Mouse (Mus musculus): ENCODE measurements around the gene Leap2. TPM values are rescaled to one million over a fixed set of nuclear protein-coding genes. Genes with fewer than 3 reads are reported as not detected.

The Leap2 gene
- total RNA-seq (2021) (not detected), polyA plus RNA-seq (2012; rRNA removed) (not detected in 2 replicates)
- long read RNA-seq = 0 reads

GRCm38 (mm10) chr11:53423036-53423435 is at the start of gene Leap2:
Gene Leap2 (minus strand): TSS chr11:53423170.
- H3K79me2 ChIP-seq (replicated peaks; ENCODE audit: control insufficient read depth, insufficient read depth, low read length) = no peaks in the 10 kb centered on the region
- no peaks in the 10 kb centered on the region for H3K36me3 ChIP-seq (ENCODE audit: control insufficient read depth, insufficient read depth, low read length)
- no peaks in the 10 kb centered on the region for H3K4me1 ChIP-seq (ENCODE audit: control insufficient read depth, insufficient read depth, low read length)
- intact Hi-C loops (cut with DNase I) = no loop called here
- no peak within 1 kb of the TSS for H3K4me3 ChIP-seq
- H3K27me3 ChIP-seq (ENCODE audit: control insufficient read depth, insufficient read depth, low read length) = no peaks in the 10 kb centered on the region
- TF ChIP-seq POLR2A (IDR thresholded peaks at IDR 0.05; ENCODE audit: insufficient read depth, low read depth, low read length) (no peak), CTCF (IDR thresholded peaks at IDR 0.05) (no peak), EP300 (IDR thresholded peaks at IDR 0.05; ENCODE audit: insufficient read depth, low read depth, low read length) (no peak)
- WGBS = 50% methylated on average over 4 of the region's 4 CpGs
- no peak for DNase-seq
- no peak within 1 kb of the TSS for H3K27ac ChIP-seq
- no peak within 1 kb of the TSS for H3K9ac ChIP-seq (ENCODE audit: low read depth, low read length)

- H3K79me2 ChIP-seq (replicated peaks; ENCODE audit: control insufficient read depth, insufficient read depth, low read length) = no peaks in the 10 kb centered on the region
- H3K36me3 ChIP-seq (ENCODE audit: control insufficient read depth, insufficient read depth, low read length) = no peaks in the 10 kb centered on the region
- intact Hi-C loops (cut with DNase I) = loop anchor here (5.0 kb wide), 1 partner anchor 55 kb away; no protein-coding TSS in a partner anchor
- TF ChIP-seq CTCF (IDR thresholded peaks at IDR 0.05) = peak; percentile 33
- no peak for TF ChIP-seq EP300 (IDR thresholded peaks at IDR 0.05; ENCODE audit: insufficient read depth, low read depth, low read length)
- H3K4me3 ChIP-seq = no peak overlapping the region
- H3K27me3 ChIP-seq (ENCODE audit: control insufficient read depth, insufficient read depth, low read length) = no peaks in the 10 kb centered on the region
- no peak overlapping the region for H3K9ac ChIP-seq (ENCODE audit: low read depth, low read length)
- DNase-seq = no peak
- WGBS = 84% methylated on average over 3 of the region's 3 CpGs
- no peak overlapping the region for H3K27ac ChIP-seq
- H3K4me1 ChIP-seq (ENCODE audit: control insufficient read depth, insufficient read depth, low read length) = peaks cover 1% of the 10 kb centered on the region; the same call in 1 of the 2 replicates
Observed at GRCm38 (mm10) chr11:53472709-53473108, 49.7 kb upstream of the Leap2 start.

GRCm38 (mm10) chr11:53469968-53470695 is 47.2 kb upstream of the Leap2 start, which contains the start of gene Gm9837:
Gene Gm9837 (minus strand): TSS chr11:53470479.
- no peak within 1 kb of the TSS for H3K9ac ChIP-seq (ENCODE audit: low read depth, low read length)
- peak; percentile 88 to 90 for DNase-seq
- H3K79me2 ChIP-seq (replicated peaks; ENCODE audit: control insufficient read depth, insufficient read depth, low read length) = no peaks in the 10 kb centered on the region
- H3K27ac ChIP-seq = peak within 1 kb of the TSS; percentile 72
- H3K27me3 ChIP-seq (ENCODE audit: control insufficient read depth, insufficient read depth, low read length) = no peaks in the 10 kb centered on the region
- 4% methylated on average over 29 of the region's 29 CpGs for WGBS
- peak within 1 kb of the TSS; percentile 24 for H3K4me3 ChIP-seq
- H3K36me3 ChIP-seq (ENCODE audit: control insufficient read depth, insufficient read depth, low read length) = no peaks in the 10 kb centered on the region
- peaks cover 3% of the 10 kb centered on the region; the same call in 1 of the 2 replicates for H3K4me1 ChIP-seq (ENCODE audit: control insufficient read depth, insufficient read depth, low read length)
- peak; percentile 98 for TF ChIP-seq EP300 (IDR thresholded peaks at IDR 0.05; ENCODE audit: insufficient read depth, low read depth, low read length)
- peak; percentile 29; the same call in 1 of the 2 replicates for TF ChIP-seq POLR2A (IDR thresholded peaks at IDR 0.05; ENCODE audit: insufficient read depth, low read depth, low read length)
- peak; percentile 95 for TF ChIP-seq CTCF (IDR thresholded peaks at IDR 0.05)
- intact Hi-C loops (cut with DNase I) = loop anchor here (1.0 to 5.0 kb wide), 6 partner anchors 57 to 267 kb away; partner anchors contain the start of gene Kif3a

DNA sequence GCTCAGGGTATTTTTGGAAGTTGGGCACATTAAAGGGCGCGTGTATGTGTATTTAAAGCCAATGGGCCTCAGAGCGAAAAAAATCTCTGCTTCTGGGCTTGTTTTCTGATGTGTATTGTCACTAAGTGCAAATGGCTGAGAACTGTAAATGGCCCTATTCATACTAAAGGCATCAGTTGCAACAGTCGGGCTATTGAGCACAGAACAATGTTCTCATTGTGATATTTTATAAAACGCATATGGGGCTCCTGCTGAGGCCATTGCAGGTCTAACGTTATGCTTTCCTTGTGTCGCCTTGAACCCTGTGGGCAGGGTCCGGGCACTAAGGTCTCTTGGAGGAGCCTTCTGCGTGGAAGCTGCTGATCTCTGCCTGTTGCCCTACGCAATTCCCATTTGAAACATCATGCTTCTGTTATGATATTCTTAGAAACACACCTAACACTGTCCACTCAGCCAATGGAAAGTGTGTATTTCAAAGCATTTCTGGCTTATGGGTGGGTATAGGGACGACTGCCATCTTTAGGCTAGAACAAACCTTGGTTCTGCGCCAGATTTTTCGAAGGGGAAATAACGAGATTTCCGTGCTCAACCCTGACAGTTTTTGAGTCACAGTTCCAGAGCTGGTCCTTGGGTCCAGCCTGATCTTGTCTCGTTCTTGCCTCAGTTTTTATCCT is 46.5 kb upstream of the Leap2 start:
- H3K36me3 ChIP-seq (ENCODE audit: control insufficient read depth, insufficient read depth, low read length) = no peaks in the 10 kb centered on the region
- H3K4me3 ChIP-seq = peak overlapping the region; percentile 24
- WGBS = 37% methylated on average over 16 of the region's 16 CpGs
- no peak overlapping the region for H3K9ac ChIP-seq (ENCODE audit: low read depth, low read length)
- H3K4me1 ChIP-seq (ENCODE audit: control insufficient read depth, insufficient read depth, low read length) = peaks cover 3% of the 10 kb centered on the region; the same call in 1 of the 2 replicates
- no peak for DNase-seq
- peak overlapping the region; percentile 72; the same call in 1 of the 2 replicates for H3K27ac ChIP-seq
- no peaks in the 10 kb centered on the region for H3K79me2 ChIP-seq (replicated peaks; ENCODE audit: control insufficient read depth, insufficient read depth, low read length)
- H3K27me3 ChIP-seq (ENCODE audit: control insufficient read depth, insufficient read depth, low read length) = no peaks in the 10 kb centered on the region
- intact Hi-C loops (cut with DNase I) = loop anchor here (5.0 kb wide), 2 partner anchors 57 to 98 kb away; partner anchors contain the start of gene Kif3a
- TF ChIP-seq POLR2A (IDR thresholded peaks at IDR 0.05; ENCODE audit: insufficient read depth, low read depth, low read length) (no peak), CTCF (IDR thresholded peaks at IDR 0.05) (no peak), EP300 (IDR thresholded peaks at IDR 0.05; ENCODE audit: insufficient read depth, low read depth, low read length) (no peak)

DNA sequence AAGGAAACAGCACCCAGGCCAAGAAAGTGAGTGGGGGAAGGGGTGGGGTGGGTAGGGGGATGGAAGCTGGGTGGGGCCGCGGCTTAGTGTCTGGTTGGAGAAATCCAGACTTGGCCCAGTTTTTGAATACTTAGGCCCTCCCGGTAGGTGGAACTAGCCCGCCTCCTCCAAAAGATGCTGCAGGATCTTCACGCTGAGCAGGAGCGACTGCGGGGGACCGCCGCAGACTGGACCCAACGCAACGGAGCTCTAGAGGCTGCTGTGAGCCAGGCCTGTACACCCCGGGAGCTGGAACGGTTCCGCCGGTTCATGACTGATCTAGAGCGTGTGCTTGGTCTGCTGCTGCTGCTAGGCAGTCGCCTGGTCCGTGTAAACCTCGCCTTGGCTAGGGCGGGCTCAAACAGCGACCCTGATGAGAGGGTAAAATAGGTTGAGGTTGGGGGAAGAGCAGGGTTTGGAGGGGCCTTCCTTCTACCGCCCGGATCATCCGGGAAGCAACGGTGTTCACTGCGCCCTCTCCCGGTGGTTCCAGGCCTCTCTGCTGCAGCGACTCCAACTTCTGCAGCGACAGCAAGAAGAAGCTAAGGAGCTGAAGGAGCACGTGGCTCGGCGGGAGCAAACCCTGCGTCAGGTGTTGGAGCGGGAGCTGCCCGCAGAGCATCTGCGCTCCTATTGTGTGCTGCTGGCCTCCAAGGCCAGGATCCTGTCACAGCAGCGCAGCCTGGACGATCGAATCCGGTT is 43.4 kb upstream of the Leap2 start:
- H3K79me2 ChIP-seq (replicated peaks; ENCODE audit: control insufficient read depth, insufficient read depth, low read length) = no peaks in the 10 kb centered on the region
- peaks cover 3% of the 10 kb centered on the region; the same call in 1 of the 2 replicates for H3K4me1 ChIP-seq (ENCODE audit: control insufficient read depth, insufficient read depth, low read length)
- intact Hi-C loops (cut with DNase I) = loop anchor here (5.0 kb wide), 2 partner anchors 54 to 101 kb away; partner anchors contain the start of gene Kif3a
- TF ChIP-seq EP300 (IDR thresholded peaks at IDR 0.05; ENCODE audit: insufficient read depth, low read depth, low read length) (no peak), POLR2A (IDR thresholded peaks at IDR 0.05; ENCODE audit: insufficient read depth, low read depth, low read length) (no peak), CTCF (IDR thresholded peaks at IDR 0.05) (peak; percentile 97)
- DNase-seq = peak; percentile 74 to 85
- H3K36me3 ChIP-seq (ENCODE audit: control insufficient read depth, insufficient read depth, low read length) = no peaks in the 10 kb centered on the region
- peak overlapping the region; percentile 36; the same call in 1 of the 2 replicates for H3K4me3 ChIP-seq
- 12% methylated on average over 40 of the region's 40 CpGs for WGBS
- no peak overlapping the region for H3K27ac ChIP-seq
- 0 out of 2 replicates have a peak, but pooled peaks cover 2% of the 10 kb centered on the region for H3K27me3 ChIP-seq (ENCODE audit: control insufficient read depth, insufficient read depth, low read length)
- peak overlapping the region; percentile 57 for H3K9ac ChIP-seq (ENCODE audit: low read depth, low read length)

Measured in heart, adult 2 months (tissue).